Mouse (Mus musculus): Measurements from ENCODE around the gene Upf2.
"Not testable (repeated sequence)": the region's sequence is repeated elsewhere in the genome, so short reads cannot be mapped to it uniquely, and the experiment has no call there.

Upf2 gene

GRCm38 (mm10) chr2:5950305-5950704 lies 964 bp upstream of the Upf2 start:
- no peak for DNase-seq

- DNase-seq: no peak
These were observed 447 bp downstream of the Upf2 start for GRCm38 (mm10) chr2:5951621-5952211.

- DNase-seq: no peak
These were observed 6.4 kb downstream of the Upf2 start for GRCm38 (mm10) chr2:5957705-5958104.

- no peak for DNase-seq
These were observed 11.0 kb downstream of the Upf2 start for GRCm38 (mm10) chr2:5962265-5962664.

DNA sequence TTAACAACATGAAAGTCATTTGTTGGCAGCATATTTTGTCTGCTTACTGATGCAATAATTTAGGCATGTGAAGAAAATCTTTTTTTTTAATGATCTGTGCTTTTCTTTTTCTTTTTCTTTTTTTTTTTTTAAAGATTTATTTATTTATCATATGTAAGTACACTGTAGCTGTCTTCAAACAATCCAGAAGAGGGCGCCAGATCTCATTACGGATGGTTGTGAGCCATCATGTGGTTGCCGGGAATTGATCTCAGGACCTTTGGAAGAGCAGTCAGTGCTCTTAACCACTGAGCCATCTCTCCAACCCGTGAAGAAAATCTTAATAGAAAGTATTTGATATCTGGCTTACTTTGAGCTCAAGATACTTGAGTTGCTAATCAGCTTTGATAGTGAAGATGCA lies 12.5 kb downstream of the Upf2 start:
- DNase-seq: not testable (repeated sequence)

- no peak for DNase-seq
These were observed 14.7 kb downstream of the Upf2 start for GRCm38 (mm10) chr2:5965972-5966371.

GRCm38 (mm10) chr2:5970629-5971028 lies 19.4 kb downstream of the Upf2 start:
- DNase-seq: not testable (repeated sequence)

DNA sequence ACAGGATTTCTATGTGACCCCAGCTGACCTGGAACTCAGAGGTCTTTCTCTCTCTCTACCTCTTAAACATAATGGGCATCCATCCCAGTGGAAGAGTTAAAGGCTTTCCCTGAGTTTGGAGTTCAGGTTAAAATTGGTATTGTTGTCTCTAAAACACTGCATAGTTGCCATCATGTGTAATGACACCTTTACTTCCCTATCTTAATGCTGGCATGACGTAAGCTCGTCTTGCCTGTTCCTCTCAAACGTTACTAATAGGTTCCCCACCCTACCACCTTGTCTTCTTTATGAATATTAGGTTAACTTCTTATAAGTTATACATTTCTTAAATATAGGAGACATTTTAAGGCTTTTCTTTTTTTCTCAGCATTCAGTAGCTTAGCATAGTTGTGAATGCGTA lies 26.3 kb downstream of the Upf2 start:
- DNase-seq: no peak

DNA sequence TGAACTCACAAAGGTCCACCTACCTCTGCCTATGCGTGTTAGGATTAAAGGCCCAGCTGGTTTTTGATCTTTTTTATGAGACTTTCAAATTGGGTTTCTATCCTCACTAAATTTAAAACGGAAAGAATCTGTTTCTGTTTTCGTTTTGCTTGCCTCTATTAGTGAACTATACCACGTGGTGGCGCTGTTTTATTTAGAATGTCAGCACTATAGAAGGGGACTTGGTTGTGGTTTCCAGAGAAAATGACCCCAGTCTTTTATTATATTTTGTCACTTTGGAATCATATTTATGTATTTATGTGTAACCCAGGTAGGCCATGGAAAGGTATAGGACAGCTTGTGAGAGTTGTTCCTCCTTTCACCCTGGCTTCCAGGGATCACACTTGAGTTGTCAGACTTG lies 44.3 kb downstream of the Upf2 start:
- DNase-seq: peak; percentile 59

GRCm38 (mm10) chr2:6003949-6004348 lies 52.7 kb downstream of the Upf2 start:
- DNase-seq: no peak

- no peak for DNase-seq
These were observed 63.3 kb downstream of the Upf2 start for GRCm38 (mm10) chr2:6014532-6014931.

GRCm38 (mm10) chr2:6015182-6015581 lies 63.9 kb downstream of the Upf2 start:
- not testable (repeated sequence) for DNase-seq

DNA sequence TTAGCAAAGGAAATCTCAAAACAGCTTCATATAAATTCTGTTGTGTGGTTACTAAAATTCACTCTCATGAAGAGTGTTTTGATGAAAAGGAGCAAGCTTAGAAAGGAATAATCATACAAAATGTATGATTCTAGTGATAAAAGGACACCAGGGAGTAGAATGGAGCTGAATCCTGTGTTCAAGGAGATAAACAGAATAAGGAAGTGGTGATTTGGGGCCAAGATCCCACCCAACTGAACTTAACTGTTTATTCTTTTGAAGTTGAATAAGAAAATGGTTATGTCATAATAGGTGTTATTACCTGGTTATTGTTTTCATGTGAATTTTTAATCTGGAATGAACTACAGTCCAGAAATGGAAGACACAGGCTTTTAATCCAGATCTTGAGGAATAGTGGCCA lies 69.3 kb downstream of the Upf2 start:
- DNase-seq: no peak

DNA sequence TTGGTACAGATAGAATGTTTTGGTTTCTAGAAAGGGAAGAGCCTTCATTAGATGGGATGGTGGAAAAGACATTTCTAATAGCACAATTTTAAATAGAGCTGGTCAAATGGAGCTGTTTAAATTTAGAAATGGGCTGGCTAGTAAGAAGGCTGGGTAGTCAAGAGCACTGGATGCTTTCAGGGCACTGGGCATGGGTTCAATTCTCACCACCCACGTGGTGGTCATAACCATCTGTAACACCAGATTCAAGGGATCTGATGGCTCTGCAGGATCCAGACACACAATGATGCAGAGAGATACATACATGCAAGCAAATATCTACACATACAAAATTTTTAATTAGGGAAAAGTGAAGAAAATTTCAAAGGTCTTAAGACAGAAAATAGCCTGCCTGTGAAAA lies 91.4 kb downstream of the Upf2 start:
- no peak for DNase-seq

DNA sequence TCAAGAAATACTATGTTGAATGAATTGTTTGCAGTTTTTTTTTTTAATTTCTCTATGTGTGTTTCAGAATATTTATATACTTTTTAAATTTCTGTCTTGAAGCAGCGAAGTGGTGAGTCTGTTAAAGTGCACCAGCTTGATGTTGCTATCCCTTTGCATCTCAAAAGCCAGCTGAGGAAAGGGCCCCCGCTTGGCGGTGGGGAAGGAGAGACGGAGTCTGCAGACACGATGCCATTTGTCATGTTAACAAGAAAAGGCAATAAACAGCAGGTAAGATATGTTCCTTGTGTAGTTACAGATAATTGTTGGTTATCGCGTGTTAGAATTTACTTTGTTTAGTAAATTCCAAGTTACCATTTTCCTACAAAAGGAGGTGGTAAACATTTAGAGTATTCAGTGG lies 95.5 kb downstream of the Upf2 start:
- DNase-seq: no peak

- DNase-seq: no peak
These were observed 97.3 kb downstream of the Upf2 start for GRCm38 (mm10) chr2:6048570-6048969.

- DNase-seq: no peak
These were observed 97.7 kb downstream of the Upf2 start for GRCm38 (mm10) chr2:6049018-6049417.

DNA sequence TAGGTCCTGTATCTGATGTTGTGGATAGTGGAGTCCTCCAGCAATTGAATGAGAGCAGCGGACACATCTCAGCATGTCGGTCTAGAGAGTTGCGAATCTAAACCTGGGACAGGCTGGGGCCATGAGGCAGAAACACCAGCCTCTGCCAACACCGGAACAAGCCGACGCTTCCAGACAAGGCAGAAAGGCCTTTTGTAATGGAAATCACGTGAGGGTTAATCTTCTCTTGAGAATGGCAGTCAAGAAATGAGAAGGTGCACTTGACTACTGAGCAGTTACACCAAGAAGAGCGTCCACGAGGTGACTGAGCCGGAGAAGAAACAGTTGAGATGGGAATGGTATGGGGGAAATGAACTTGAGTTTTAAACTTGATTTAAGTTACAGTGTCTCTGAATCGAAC lies 104.2 kb downstream of the Upf2 start:
- no peak for DNase-seq

DNA sequence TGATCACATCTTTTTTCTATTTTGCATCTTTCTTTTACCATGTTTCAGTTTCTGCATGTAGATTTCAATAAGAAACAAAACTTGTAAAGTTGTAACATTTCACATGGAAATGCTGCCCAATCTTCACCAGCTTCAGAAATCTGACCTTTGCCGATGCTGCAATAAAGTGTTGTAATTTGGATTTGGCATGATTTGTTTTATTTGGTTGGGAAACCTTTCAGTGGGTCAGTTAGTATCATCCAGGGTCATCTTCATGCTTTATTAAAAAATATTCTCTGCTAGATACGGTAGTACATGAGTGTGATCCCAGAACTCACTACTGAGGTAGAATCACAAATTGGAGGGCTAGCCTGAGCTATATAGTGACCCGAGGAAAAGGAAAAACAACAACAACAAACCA lies 105.2 kb downstream of the Upf2 start:
- DNase-seq: no peak

DNA sequence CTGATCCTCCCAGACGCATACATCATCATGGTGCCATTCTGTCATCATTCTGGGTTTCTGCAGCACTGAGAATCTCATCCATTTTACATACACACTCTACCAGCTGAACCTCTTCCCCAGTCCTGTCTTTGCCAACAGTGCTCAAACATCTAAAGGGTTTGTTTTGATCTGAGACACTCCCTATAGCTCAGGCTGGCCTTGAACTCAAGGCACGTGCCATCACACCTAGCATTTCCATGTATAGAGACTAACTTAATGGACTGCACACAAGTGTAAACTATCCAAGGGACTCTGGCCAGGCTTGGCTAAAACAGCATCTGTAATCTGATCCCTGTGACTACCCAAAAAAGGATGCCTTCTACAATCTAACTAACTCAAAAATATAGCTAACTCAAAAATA lies 108.0 kb downstream of the Upf2 start:
- DNase-seq: no peak

GRCm38 (mm10) chr2:6060071-6060804 lies 109.0 kb downstream of the Upf2 start:
- DNase-seq: no peak

DNA sequence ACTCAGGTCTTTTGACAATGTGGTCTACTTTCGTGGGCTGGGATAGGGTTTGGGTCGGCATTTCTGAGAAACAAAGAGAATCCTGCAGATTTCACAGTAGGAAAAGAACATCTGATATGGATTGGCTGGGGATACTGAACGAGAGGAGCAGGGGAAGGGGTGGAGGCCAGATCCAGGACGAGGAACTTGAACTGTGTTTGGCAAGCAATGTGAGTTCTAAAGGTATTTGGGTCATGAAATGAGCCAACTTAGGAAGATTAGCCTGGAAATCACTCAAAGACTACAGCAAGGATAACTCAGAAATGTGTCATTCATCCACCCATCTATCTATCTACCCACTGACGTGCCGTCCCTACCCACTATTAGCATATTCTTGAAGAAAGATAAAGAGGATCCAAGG lies 116.1 kb downstream of the Upf2 start:
- DNase-seq: no peak

- DNase-seq: no peak
These were observed 119.7 kb downstream of the Upf2 start for GRCm38 (mm10) chr2:6070925-6071324.

DNA sequence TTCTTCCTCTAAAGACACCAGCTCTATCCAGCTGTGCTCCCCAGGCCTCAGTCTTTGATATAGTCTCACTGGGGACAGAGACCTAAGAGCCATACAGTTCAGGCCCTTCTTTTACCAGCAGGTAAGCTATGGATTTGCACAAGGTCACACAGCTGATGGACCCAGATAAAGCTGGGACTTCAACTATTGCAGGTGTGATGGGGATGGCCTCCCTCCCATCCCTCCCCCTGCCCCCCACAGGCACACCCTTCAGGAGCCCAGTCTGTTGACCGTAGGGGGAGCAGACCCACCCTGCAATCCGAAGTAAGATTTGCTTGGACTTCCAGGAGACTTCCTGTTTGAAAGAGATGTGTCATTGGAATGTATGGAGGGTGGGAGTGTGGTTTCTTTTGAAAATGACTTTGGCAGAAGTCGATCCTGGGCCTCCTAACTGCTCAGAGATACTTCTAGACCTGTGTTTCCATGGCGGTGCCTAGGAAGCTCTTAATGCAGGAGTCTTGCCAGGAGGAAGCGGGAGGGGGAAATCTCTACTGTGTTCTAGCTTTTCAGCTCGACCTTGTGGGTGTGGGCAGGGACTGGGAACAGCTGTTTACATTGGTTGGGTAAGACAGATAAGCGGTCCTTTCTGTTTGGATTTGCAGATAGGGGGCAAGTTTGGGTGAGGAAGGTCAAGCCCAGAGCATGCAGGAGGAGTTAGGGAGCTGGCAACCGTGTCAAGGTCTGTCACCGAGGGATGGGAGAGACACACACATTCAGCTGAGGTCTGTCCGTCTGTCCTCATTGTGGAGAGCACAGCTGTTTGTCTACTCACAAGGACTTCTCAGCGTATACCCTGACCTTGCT lies 120.5 kb downstream of the Upf2 start:
- DNase-seq: no peak
